Mouse (Mus musculus) limb, embryonic 10.5 days (tissue): ENCODE results near the gene Izumo2. TPM values are rescaled to one million over a fixed set of nuclear protein-coding genes. Genes with fewer than 3 reads are reported as not detected.
A peak's percentile ranks its signal among the peaks of the same experiment; 100 is the strongest.
"Not testable (repeated sequence)": the region's sequence is repeated elsewhere in the genome, so short reads cannot be mapped to it uniquely, and the experiment has no call there.

Experiments used
- DNase-seq: peaks from one replicate; pipeline ENCODE4 v3.0.0-alpha.2; 2017; ENCODE audit warnings: low spot score
- H3K27ac ChIP-seq: fragments of 300-500 bp; sonication (generic); 2 replicates; pipeline ENCODE4 v1.5.1; 2016; ENCODE audit warnings: mild to moderate bottlenecking
- H3K27me3 ChIP-seq: fragments of 300-500 bp; sonication (generic); 2 replicates; pipeline ENCODE4 v1.6.1; 2016; ENCODE audit warnings: low read depth, mild to moderate bottlenecking; ENCODE audit not compliant: poor library complexity, severe bottlenecking
- H3K36me3 ChIP-seq: fragments of 300-500 bp; sonication (generic); 2 replicates; pipeline ENCODE4 v1.6.1; 2016; ENCODE audit warnings: mild to moderate bottlenecking, moderate library complexity
- H3K4me1 ChIP-seq: fragments of 300-500 bp; sonication (generic); 2 replicates; pipeline ENCODE4 v1.6.1; 2016
- H3K4me3 ChIP-seq: fragments of 300-500 bp; sonication (generic); 2 replicates; pipeline ENCODE4 v1.5.1; 2016; ENCODE audit warnings: mild to moderate bottlenecking, moderate library complexity
- H3K9me3 ChIP-seq: fragments of 300-500 bp; sonication (generic); replicated peaks from 2 replicates; pipeline ENCODE4 v1.6.1; 2016; ENCODE audit warnings: mild to moderate bottlenecking
- WGBS: fragments of 180-500 bp; shearing (Covaris S2); methylation state at CpG from one replicate; pipeline ENCODE4 v1.1.7; 2016; 5-methylcytosine and 5-hydroxymethylcytosine counted together
- polyA plus RNA-seq: library from polyadenylated mRNA; unstranded; fragments of >200 nt; fragmentation: Nextera tagmentation; extraction: Ambion mirVana; gene quantifications from 2 replicates; pipeline ENCODE4 v1.2.1, GENCODE M21; 2016

Izumo2 gene
- polyA plus RNA-seq, 1 experiment from 2014 or later, result not detected

- H3K4me3 ChIP-seq, result peak overlapping the region; percentile 54
- H3K4me1 ChIP-seq, result peaks cover 32% of the 10 kb centered on the region
- 0 out of 2 replicates have a peak, but pooled peaks cover 6% of the 10 kb centered on the region for H3K27me3 ChIP-seq
- peak; percentile 80 for DNase-seq
- H3K36me3 ChIP-seq, result no peaks in the 10 kb centered on the region
- H3K27ac ChIP-seq, result peak overlapping the region; percentile 66
- no peaks in the 10 kb centered on the region for H3K9me3 ChIP-seq
- WGBS, result under 1% methylated on average over 18 of the region's 18 CpGs
These were observed 36.5 kb downstream of the Izumo2 start for GRCm38 (mm10) chr7:44745076-44745475.

- Histone ChIP-seq H3K27me3 (0 out of 2 replicates have a peak, but pooled peaks cover 6% of the 10 kb centered on the region), H3K4me3 (peak overlapping the region; percentile 74; the same call in 1 of the 2 replicates), H3K4me1 (peaks cover 32% of the 10 kb centered on the region), H3K36me3 (peaks cover under 1% of the 10 kb centered on the region; the same call in 1 of the 2 replicates), H3K27ac (no peak overlapping the region), H3K9me3 (no peaks in the 10 kb centered on the region)
- no peak for DNase-seq
- 73% methylated on average over 4 of the region's 4 CpGs for WGBS
These were observed 38.6 kb downstream of the Izumo2 start for GRCm38 (mm10) chr7:44747115-44747514.

GRCm38 (mm10) chr7:44748101-44749044, 39.8 kb downstream of the Izumo2 start, which contains the start of gene Vrk3:
Vrk3 (plus strand) TSS chr7:44748413.
- Histone ChIP-seq H3K4me3 (peak within 1 kb of the TSS; percentile 74), H3K27ac (peak within 1 kb of the TSS; percentile 88), H3K36me3 (peaks cover 12% of the 10 kb centered on the region), H3K4me1 (peaks cover 32% of the 10 kb centered on the region), H3K9me3 (no peaks in the 10 kb centered on the region), H3K27me3 (0 out of 2 replicates have a peak, but pooled peaks cover 6% of the 10 kb centered on the region)
- under 1% methylated on average over 44 of the region's 44 CpGs for WGBS
- peak; percentile 97 for DNase-seq

- not testable (repeated sequence) for H3K27me3 ChIP-seq, H3K4me3 ChIP-seq, H3K27ac ChIP-seq, DNase-seq, H3K9me3 ChIP-seq
- H3K36me3 ChIP-seq, result peaks cover 38% of the 10 kb centered on the region
- 77% methylated on average over 1 of the region's 1 CpGs for WGBS
- peaks cover 21% of the 10 kb centered on the region for H3K4me1 ChIP-seq
These were observed 42.4 kb downstream of the Izumo2 start, which contains the start of gene Zfp473 for GRCm38 (mm10) chr7:44750950-44751349. Zfp473 (minus strand) TSS chr7:44751050.

GRCm38 (mm10) chr7:44757164-44757563, 48.6 kb downstream of the Izumo2 start:
- no peaks in the 10 kb centered on the region for H3K27me3 ChIP-seq
- WGBS, result 81% methylated on average over 2 of the region's 2 CpGs
- no peak overlapping the region for H3K27ac ChIP-seq
- H3K9me3 ChIP-seq, result no peaks in the 10 kb centered on the region
- no peak overlapping the region for H3K4me3 ChIP-seq
- DNase-seq, result no peak
- H3K36me3 ChIP-seq, result peaks cover 97% of the 10 kb centered on the region
- no peaks in the 10 kb centered on the region for H3K4me1 ChIP-seq

GRCm38 (mm10) chr7:44760366-44760765, 51.8 kb downstream of the Izumo2 start:
- no peak overlapping the region for H3K4me3 ChIP-seq
- DNase-seq, result no peak
- H3K36me3 ChIP-seq, result peaks cover 92% of the 10 kb centered on the region
- H3K27me3 ChIP-seq, result no peaks in the 10 kb centered on the region
- no peak overlapping the region for H3K27ac ChIP-seq
- no peaks in the 10 kb centered on the region for H3K4me1 ChIP-seq
- H3K9me3 ChIP-seq, result no peaks in the 10 kb centered on the region

- no peak for DNase-seq
- Histone ChIP-seq H3K9me3 (no peaks in the 10 kb centered on the region), H3K4me1 (no peaks in the 10 kb centered on the region), H3K36me3 (peaks cover 79% of the 10 kb centered on the region), H3K27ac (no peak overlapping the region), H3K27me3 (no peaks in the 10 kb centered on the region), H3K4me3 (no peak overlapping the region)
- WGBS, result 91% methylated on average over 5 of the region's 5 CpGs
These were observed 59.6 kb downstream of the Izumo2 start for GRCm38 (mm10) chr7:44768129-44768528.

Other genes with a start within 250 kb of the Izumo2 start
- gene Aspdh, start 243.4 kb upstream of the Izumo2 start, polyA plus RNA-seq, result not detected in 2 replicates
- 72.6 and 73.3 TPM in 2 replicates for gene Josd2, start 240.8 kb upstream of the Izumo2 start, polyA plus RNA-seq
- gene Emc10, start 212.2 kb upstream of the Izumo2 start, polyA plus RNA-seq, result 78.6 and 91.4 TPM in 2 replicates
- gene Fam71e1, start 212.2 kb upstream of the Izumo2 start, polyA plus RNA-seq, result 10.6 and 16.5 TPM in 2 replicates
- 0.05 and 0.11 TPM in 2 replicates for gene Mybpc2, start 184.1 kb upstream of the Izumo2 start, polyA plus RNA-seq
- 0.20 TPM in 1 of 2 replicates, not detected in the other for gene Spib, start 176.7 kb upstream of the Izumo2 start, polyA plus RNA-seq
- 175 and 184 TPM in 2 replicates for gene Pold1, start 159.9 kb upstream of the Izumo2 start, polyA plus RNA-seq
- gene Nr1h2, start 154.8 kb upstream of the Izumo2 start, polyA plus RNA-seq, result 74.5 and 82.2 TPM in 2 replicates
- gene Napsa, start 136.4 kb upstream of the Izumo2 start, polyA plus RNA-seq, result 0.14 and 0.20 TPM in 2 replicates
- 0.21 and 0.28 TPM in 2 replicates for gene Kcnc3, start 118.1 kb upstream of the Izumo2 start, polyA plus RNA-seq
- 0.63 and 1.8 TPM in 2 replicates for gene Myh14, start 37.9 kb upstream of the Izumo2 start, polyA plus RNA-seq
- 37.7 and 38.1 TPM in 2 replicates for gene Vrk3, start 39.7 kb downstream of the Izumo2 start, polyA plus RNA-seq
- 2.6 and 3.1 TPM in 2 replicates for gene Zfp473, start 42.3 kb downstream of the Izumo2 start, polyA plus RNA-seq
- 174 and 181 TPM in 2 replicates for gene Nup62, start 107.3 kb downstream of the Izumo2 start, polyA plus RNA-seq
- gene Il4i1, start 107.6 kb downstream of the Izumo2 start, polyA plus RNA-seq, result 0.89 and 0.94 TPM in 2 replicates
- gene Atf5, start 107.9 kb downstream of the Izumo2 start, polyA plus RNA-seq, result 3.1 and 3.4 TPM in 2 replicates
- 96.4 and 99.6 TPM in 2 replicates for gene Akt1s1, start 140.2 kb downstream of the Izumo2 start, polyA plus RNA-seq
- gene Tbc1d17, start 140.3 kb downstream of the Izumo2 start, polyA plus RNA-seq, result 71.4 and 75.2 TPM in 2 replicates
- gene Pnkp, start 148.4 kb downstream of the Izumo2 start, polyA plus RNA-seq, result 37.5 and 43.1 TPM in 2 replicates
- gene Ptov1, start 161.0 kb downstream of the Izumo2 start, polyA plus RNA-seq, result 434 and 504 TPM in 2 replicates
- 140 and 145 TPM in 2 replicates for gene Med25, start 184.0 kb downstream of the Izumo2 start, polyA plus RNA-seq
- 14.8 and 20.0 TPM in 2 replicates for gene Fuz, start 187.3 kb downstream of the Izumo2 start, polyA plus RNA-seq
- gene Ap2a1, start 220.8 kb downstream of the Izumo2 start, polyA plus RNA-seq, result 78.7 and 85.3 TPM in 2 replicates
- gene Tsks, start 234.5 kb downstream of the Izumo2 start, polyA plus RNA-seq, result 0.14 and 0.18 TPM in 2 replicates